Mouse (Mus musculus): ENCODE measurements around the gene C030005K15Rik.

DNA sequence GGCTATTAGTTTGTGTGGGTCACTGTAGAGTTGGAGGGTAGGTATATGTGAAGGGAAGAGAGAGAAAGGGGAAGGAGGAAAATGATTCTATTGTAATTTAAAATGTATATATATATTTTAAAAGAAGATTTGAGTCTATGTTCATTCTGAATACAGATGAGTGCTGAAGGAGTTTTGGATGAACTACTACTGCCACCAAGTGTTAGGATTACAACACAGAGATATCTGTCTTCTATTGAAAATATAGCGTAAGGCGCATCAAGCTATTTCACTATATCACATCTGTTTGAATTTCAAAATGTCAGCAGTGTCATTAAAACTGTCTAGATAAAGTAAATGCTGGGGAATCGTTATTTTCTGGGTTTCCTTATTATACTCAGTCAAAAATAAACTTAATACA is 37.1 kb downstream of the C030005K15Rik start:
- TF ChIP-seq CTCF (IDR thresholded peaks at IDR 0.05; ENCODE audit: control insufficient read depth, insufficient read depth, low read length): no peak
- TF ChIP-seq POLR2A (IDR thresholded peaks at IDR 0.05; ENCODE audit: borderline replicate concordance, control insufficient read depth, low read depth, low read length): no peak

All from bone marrow, adult 2 months (tissue).